Mouse (Mus musculus) Patski (cell line): ENCODE measurements at regions not wholly inside any gene's neighbourhood (a gene's known extent, or its start where the extent isn't known, plus 50 kb on each side); places are given as distances from the start of the nearest gene placed in this dataset.

ENCODE experiments used
- ATAC-seq: fragments of 100-300 bp; one replicate; pipeline ENCODE4 v1.8.0; 2021
- CTCF ChIA-PET: fragments of 350-600 bp; sonication (Branson Sonifier 250); formaldehyde crosslinking; loops from one replicate; lab custom pipeline; 2022; ENCODE audit warnings: inconsistent platforms; lab: Charles Lee
- POLR2A ChIA-PET: fragments of 350-600 bp; sonication (Branson Sonifier 250); formaldehyde crosslinking; loops from one replicate; lab custom pipeline; 2022; ENCODE audit warnings: antibody characterized with exemption, inconsistent platforms; lab: Charles Lee
- DNase-seq: peaks from one replicate; pipeline ENCODE4 v3.0.0-alpha.2; 2011; ENCODE audit warnings: low read depth, low spot score
- H3K27me3 ChIP-seq: fragments of 371-371 bp; one replicate; pipeline ENCODE4 v1.5.1; 2021
- CTCF ChIP-seq: fragments of 100-300 bp; IDR thresholded peaks from one replicate; pipeline ENCODE4 v1.5.1; 2021
- in situ Hi-C: fragments of 300-500 bp; cut with MboI; formaldehyde crosslinking; loops from 3 replicates; pipeline ENCODE4 v1.11.1; 2018; ENCODE audit warnings: low pct_unique_long_range_greater_than_20kb, mixed read lengths

DNA sequence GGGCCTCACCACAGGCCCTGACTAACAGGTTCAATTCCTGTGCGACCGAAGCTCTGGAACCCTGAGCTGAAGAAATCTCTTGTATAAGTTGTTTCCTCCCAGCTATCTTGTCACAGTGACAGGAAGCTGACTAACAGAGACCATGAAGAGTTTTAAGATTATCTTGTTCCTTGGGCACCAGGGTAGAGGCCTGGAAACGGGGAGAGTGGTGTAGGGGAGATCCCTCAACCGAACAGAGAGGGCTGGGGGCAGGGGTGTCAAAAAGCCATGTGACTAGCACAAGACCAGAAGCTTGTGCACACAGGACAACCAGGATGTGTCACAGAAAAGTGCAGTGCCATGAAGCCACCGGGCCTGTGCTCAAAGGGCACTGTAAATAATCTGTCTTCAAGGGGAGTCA lies 67.7 kb upstream of the Slc38a2 start:
- H3K27me3 ChIP-seq = no peaks in the 10 kb centered on the region
- TF ChIP-seq CTCF = no peak
- ATAC-seq = no peak
- CTCF ChIA-PET = no interaction called here
- in situ Hi-C loops = no loop called here
- POLR2A ChIA-PET = no interaction called here
- no peak for DNase-seq

DNA sequence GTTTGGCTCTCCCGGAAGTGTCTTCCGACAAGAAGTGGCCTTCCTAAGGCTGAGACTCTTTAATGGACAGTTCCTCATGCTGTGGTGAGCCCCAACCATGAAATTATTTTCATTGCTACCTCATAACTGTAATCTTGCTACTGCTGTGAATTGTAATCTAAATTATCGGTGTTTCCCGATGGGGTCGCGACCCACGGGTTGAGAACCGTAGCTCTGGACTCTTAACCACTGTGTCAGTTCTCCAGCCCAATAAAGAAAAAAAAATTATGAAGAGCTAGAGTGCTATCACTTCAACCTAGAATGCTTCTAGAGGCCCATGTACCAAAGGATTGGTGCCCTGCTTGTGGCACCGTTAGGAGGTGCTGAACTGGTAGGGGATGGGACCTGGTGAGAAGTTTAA lies 66.7 kb upstream of the Slc38a2 start:
- no peak for DNase-seq
- ATAC-seq = no peak

DNA sequence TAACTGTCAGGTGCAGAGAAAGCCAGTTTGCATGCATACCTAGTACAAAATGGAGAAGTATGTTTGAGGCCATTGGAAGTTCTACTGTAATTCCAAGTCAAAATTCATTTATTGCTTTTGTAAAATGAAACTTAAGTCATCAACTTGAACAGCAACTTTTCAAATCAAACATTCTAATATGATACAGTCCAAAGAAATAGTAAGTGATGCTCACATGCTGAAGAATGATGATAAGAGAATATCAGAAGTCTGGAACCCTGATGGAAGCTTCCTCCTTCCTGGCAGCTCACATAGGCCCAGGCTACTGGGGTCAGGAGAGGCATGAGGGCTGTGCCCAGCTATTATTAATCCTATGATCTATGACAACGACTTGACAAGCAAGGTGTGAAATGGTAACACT lies 64.1 kb upstream of the Slc38a2 start:
- in situ Hi-C loops = no loop called here
- H3K27me3 ChIP-seq = no peaks in the 10 kb centered on the region
- POLR2A ChIA-PET = no interaction called here
- CTCF ChIA-PET = interaction anchor here (0.9 kb wide), 1 partner anchor 42 kb away, joined by 3 read pairs; no protein-coding TSS in a partner anchor
- no peak for ATAC-seq
- DNase-seq = no peak
- TF ChIP-seq CTCF = no peak

More for the DNA sequence above, 66.7 kb upstream of the Slc38a2 start:
- in situ Hi-C loops = no loop called here
- no peaks in the 10 kb centered on the region for H3K27me3 ChIP-seq
- ChIA-PET POLR2A (no interaction called here), CTCF (no interaction called here)
- TF ChIP-seq CTCF = no peak

DNA sequence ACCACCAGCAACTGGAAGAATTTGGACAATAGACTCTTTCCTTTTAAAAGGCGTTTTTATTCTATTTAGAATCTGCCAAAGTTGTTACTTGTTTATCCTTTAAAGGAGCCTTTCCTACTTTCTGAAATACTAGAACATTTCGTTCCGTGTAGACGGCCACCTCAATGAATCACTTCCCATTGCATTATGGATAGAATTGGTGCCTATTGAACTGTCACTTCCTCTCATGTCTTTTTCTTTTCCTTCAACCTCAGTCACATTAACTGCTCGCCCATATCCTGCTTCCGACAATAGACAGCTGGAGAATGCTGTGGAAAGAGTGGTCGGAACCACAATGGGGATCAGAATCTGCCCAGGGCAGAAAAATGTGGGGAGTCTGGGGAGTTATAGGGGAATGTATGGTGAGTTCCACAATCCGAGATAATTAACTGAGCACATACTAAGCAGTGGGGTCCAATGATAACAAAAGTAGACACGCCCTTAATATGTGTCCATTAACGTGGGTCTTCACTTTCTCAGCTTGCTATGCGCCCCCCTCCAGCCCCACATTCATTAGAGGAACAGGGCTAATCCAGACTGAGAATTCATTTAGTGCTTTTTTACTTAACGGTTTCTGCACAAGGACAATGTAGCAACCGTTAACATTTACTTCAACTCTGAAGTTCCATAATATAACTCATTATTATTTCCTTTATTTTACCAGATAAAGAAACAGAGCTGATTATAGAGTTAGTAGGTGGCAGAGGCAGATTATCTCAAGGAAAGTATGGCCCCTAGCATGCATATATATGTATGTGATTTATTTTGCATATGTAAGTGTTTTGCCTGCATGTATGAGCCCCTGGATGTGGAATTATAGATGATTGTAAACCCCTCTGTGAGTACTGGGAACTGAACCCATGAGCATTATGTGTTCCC lies 59.8 kb upstream of the Slc38a2 start:
- H3K27me3 ChIP-seq = no peaks in the 10 kb centered on the region
- no peak for ATAC-seq
- POLR2A ChIA-PET = no interaction called here
- CTCF ChIA-PET = no interaction called here
- no peak for DNase-seq
- in situ Hi-C loops = no loop called here
- no peak for TF ChIP-seq CTCF

DNA sequence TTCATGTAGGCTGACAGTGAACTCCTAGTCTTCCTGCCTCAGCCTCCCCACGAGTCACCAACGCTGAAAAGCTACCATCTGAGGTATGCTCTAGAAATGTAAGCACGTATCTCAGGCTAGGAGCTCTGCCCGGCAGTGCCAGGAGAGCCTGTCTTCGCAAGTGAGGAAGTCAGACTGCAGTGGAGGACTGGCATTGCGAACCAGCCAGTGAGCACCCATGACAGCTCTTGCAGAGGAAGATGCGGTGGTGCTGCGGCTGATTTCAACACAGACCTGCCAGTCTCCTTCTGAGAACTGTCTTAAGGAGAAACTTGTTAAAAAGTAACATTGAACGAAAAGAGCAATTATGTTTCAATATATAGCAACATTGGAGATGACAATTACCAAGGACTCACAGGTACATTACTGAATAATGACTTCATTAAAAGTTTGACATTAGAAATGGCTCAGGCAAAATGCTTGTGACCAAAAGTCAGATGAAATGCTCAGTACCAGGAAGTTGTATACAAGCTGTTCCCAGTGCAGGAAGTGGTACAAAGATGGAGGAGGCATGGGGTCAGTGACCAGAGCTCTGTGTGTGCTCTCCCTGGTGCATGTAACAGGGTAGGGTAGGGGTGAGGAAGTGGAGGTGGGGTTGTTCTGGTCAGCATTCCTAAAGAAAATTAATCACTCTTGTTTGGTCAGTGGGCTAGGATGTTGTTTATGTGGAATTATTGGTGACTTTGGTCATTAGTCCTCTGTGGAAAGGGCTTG lies 58.1 kb upstream of the Slc38a2 start:
- no peaks in the 10 kb centered on the region for H3K27me3 ChIP-seq
- no peak for TF ChIP-seq CTCF
- in situ Hi-C loops = no loop called here
- DNase-seq = no peak
- CTCF ChIA-PET = interaction anchor here (2.1 kb wide), 1 partner anchor 16 kb away, joined by 4 read pairs; no protein-coding TSS in a partner anchor
- POLR2A ChIA-PET = interaction anchor here (0.8 to 1.2 kb wide), 2 partner anchors 13 to 123 kb away, joined by 3 read pairs; no protein-coding TSS in a partner anchor
- no peak for ATAC-seq

DNA sequence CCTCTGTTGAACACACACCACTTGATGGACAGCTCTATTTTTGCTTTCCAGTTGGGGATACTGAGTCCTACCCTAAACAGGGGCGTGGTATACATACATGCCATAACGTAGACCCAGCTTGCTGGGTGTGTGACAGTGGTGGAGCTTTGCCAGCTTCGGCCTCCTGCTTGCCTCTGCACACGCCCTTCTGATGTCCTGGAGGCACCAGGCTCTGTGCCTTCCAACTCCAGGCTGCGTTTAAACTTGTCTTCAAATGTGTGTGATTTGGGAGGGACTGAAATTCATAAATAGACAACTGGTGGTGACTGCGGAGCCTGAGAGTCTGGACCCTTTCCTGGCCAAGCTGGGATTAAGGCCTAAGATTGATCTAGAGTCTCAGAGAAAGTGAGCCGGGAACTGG lies 56.9 kb upstream of the Slc38a2 start:
- DNase-seq (no peak), ATAC-seq (no peak)
- ChIA-PET CTCF (interaction anchor here (2.1 kb wide), 1 partner anchor 15 kb away, joined by 4 read pairs; no protein-coding TSS in a partner anchor), POLR2A (interaction anchor here (1.1 kb wide), 1 partner anchor 9 kb away, joined by 3 read pairs; no protein-coding TSS in a partner anchor)
- in situ Hi-C loops = no loop called here
- no peak for TF ChIP-seq CTCF
- no peaks in the 10 kb centered on the region for H3K27me3 ChIP-seq

DNA sequence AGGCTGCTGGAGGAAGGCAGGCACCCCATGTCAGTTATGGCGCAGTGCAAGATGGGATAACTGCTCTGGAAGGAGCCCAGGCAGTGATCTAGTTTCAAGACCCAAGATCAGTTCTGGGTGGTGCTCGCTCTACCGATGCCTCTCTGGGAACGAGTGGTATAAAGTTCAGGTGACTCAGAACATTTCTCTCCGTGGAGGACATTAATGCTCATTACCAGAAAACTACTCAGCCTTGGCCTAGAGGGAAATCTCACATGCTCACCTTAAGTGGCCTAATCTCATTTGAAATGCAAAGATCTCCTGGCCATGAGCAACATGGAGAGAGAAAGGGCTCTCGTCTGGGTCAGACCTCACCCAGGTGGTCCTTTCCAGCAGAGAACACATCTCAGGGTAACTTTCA lies 56.4 kb upstream of the Slc38a2 start:
- ChIA-PET POLR2A (interaction anchor here (1.1 kb wide), 1 partner anchor 8 kb away, joined by 3 read pairs; no protein-coding TSS in a partner anchor), CTCF (no interaction called here)
- no peaks in the 10 kb centered on the region for H3K27me3 ChIP-seq
- DNase-seq = no peak
- in situ Hi-C loops = no loop called here
- no peak for TF ChIP-seq CTCF
- peak; percentile 51 for ATAC-seq

DNA sequence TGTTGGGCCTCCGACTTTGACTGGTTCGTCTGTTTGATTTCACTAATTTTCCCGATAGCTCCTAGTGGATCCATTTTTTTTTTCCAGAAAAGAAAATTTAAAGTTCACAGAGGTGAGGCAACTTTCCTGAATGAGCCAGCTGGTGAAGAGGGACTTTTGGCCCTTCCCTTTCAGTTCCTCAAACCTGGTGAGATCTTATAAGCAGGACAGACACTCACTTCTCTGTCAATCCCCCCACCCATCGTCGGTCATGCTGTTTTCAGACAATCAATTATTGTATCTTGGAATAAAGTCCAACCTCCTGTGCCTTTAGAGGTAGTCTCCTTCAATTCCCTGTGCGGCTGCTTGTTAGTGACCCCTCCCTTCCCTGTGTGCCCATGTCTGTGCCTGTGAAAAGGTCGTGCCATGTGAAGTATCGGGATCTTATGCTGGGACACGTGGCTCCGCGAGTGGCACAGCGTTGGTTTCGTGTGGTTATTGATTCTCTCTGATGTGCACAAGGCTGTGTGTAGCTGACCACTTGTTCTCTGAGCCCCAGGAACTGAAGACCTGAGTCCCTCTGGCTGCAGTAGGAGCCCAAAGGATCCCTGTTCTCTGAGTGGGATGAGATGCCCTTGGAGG lies 55.9 kb upstream of the Slc38a2 start:
- POLR2A ChIA-PET = no interaction called here
- no peak for ATAC-seq
- no peak for DNase-seq
- no peaks in the 10 kb centered on the region for H3K27me3 ChIP-seq
- in situ Hi-C loops = no loop called here
- no peak for TF ChIP-seq CTCF
- CTCF ChIA-PET = no interaction called here

DNA sequence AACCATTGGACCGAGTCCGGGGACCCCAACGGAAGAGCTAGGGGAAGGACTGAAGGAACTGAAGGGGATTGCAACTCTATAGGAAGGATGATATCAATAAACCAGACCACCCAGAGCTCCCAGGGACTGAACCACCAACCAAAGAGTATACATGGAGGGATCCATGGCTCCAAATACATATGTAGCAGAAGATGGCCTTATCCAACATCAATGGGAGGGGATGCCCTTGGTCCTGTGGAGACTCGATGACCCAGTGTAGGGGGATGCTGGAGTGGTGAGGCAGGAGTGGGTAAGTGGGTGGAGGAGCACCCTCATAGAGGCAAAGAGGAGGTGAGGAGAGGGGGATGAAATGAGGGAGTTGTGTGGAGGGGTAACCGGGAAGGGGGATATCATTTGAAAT lies 54.5 kb upstream of the Slc38a2 start:
- POLR2A ChIA-PET = no interaction called here
- no peak for ATAC-seq
- TF ChIP-seq CTCF = no peak
- CTCF ChIA-PET = no interaction called here
- H3K27me3 ChIP-seq = no peaks in the 10 kb centered on the region
- in situ Hi-C loops = no loop called here
- no peak for DNase-seq

DNA sequence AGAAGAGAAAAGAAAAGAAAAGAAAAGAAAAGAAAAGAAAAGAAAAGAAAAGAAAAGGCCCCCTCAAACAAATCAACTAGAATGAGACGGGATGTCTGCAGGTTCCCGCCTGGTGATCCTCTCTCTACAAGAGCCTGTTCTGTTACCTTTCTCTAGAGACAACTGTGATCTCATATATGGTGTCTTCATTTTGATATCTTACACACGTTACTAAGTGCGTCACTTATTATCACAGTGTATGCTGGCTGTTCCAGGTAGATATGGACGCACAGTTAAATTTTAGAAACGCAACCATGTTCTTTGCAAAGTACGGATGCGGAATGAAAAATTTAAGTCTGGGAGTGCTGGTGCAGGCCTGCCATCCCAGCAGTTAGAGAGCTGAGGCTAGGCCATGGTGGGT lies 53.2 kb upstream of the Slc38a2 start:
- ATAC-seq = no peak
- DNase-seq = no peak
- in situ Hi-C loops = no loop called here
- ChIA-PET CTCF (no interaction called here), POLR2A (no interaction called here)
- TF ChIP-seq CTCF = no peak
- no peaks in the 10 kb centered on the region for H3K27me3 ChIP-seq
